Mouse (Mus musculus): ENCODE data around the gene Prcc. TPM values are rescaled to one million over a fixed set of nuclear protein-coding genes. Genes with fewer than 3 reads are reported as not detected.
A peak's percentile ranks its signal among the peaks of the same experiment; 100 is the strongest.
"Not testable (repeated sequence)": the region's sequence is repeated elsewhere in the genome, so short reads cannot be mapped to it uniquely, and the experiment has no call there.

The Prcc gene
- polyA plus RNA-seq, 1 experiment from 2014 or later, result 15.6 TPM

DNA sequence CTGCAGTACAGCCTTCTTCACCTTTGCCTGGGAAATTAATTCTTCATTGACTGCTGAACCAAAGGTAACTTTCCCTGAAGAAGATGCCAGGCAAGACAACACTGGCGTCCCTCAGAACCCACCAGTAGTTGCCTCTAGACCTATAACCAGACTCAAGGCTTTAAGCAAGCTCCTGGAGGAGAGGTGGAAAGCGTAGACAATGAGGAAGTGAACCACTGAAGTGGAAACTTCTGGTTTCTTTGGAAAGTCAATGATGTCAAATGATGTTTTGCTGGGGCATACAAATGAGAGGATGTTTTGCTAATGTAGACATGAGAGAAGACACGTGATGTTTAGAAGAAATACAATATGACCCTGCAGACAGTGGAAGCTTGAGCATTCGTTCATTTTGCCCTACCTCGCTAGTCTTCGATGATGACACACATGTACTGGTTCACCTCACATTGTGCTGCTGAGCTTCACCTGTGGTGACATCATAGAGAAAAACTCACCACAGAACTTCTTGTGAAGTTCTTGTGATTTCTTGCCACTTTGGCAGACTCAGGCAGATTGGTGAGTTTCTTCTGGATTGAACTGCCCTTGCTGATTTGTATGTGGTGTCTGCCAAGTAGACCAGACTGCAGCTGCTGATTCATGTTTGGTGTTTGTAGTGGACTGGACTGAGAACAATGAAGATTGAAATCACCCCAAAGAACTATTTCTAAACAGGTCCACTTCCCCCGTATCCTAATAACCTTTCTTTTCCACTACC is 53.1 kb downstream of the Prcc start:
- Histone ChIP-seq H3K27me3 (no peaks in the 10 kb centered on the region), H3K4me3 (replicated peaks) (no peak overlapping the region), H3K9ac (replicated peaks) (no peak overlapping the region), H3K9me3 (no peaks in the 10 kb centered on the region), H3K4me1 (replicated peaks) (no peaks in the 10 kb centered on the region), H3K27ac (no peak overlapping the region), H3K4me2 (replicated peaks) (no peak overlapping the region), H3K36me3 (no peaks in the 10 kb centered on the region)
- 86% methylated on average over 7 of the region's 7 CpGs for WGBS
- ATAC-seq, result no peak

- Histone ChIP-seq H3K4me1 (replicated peaks) (no peaks in the 10 kb centered on the region), H3K36me3 (no peaks in the 10 kb centered on the region), H3K9me3 (no peaks in the 10 kb centered on the region), H3K27ac (no peak overlapping the region), H3K4me3 (replicated peaks) (no peak overlapping the region), H3K27me3 (no peaks in the 10 kb centered on the region), H3K9ac (replicated peaks) (no peak overlapping the region), H3K4me2 (replicated peaks) (no peak overlapping the region)
- ATAC-seq, result no peak
- WGBS, result 63% methylated on average over 10 of the region's 10 CpGs
Measured at GRCm38 (mm10) chr3:87829025-87829424, 56.4 kb downstream of the Prcc start.

DNA sequence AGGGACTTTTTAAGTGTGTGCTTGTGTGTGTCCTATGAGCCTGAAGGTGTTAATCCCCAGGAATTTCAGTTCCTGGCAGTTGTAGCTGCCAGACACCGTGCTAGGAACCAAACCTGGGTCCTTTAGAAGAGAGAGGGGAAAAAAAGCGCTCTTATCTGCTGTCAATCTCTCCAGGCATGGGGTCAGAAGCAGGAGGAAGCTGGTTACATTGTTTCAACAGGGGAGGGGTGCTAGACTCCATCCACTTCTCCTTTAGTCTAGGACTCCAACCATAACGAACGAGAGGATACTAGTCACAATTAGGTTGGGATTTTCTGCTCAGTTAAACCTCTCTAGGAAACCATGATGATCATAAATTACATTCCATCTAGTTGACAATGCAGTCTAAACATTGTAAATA is 57.0 kb downstream of the Prcc start:
- Histone ChIP-seq H3K9ac (replicated peaks) (no peak overlapping the region), H3K4me3 (replicated peaks) (no peak overlapping the region), H3K36me3 (no peaks in the 10 kb centered on the region), H3K4me1 (replicated peaks) (no peaks in the 10 kb centered on the region), H3K27ac (no peak overlapping the region), H3K4me2 (replicated peaks) (no peak overlapping the region), H3K9me3 (no peaks in the 10 kb centered on the region), H3K27me3 (no peaks in the 10 kb centered on the region)
- WGBS, result 62% methylated on average over 4 of the region's 4 CpGs
- no peak for ATAC-seq

GRCm38 (mm10) chr3:87824206-87824605 is 61.2 kb downstream of the Prcc start, which contains the start of gene Pear1:
TSS of gene Pear1 (minus strand) at chr3:87824306.
- 92% methylated on average over 1 of the region's 1 CpGs for WGBS

DNA sequence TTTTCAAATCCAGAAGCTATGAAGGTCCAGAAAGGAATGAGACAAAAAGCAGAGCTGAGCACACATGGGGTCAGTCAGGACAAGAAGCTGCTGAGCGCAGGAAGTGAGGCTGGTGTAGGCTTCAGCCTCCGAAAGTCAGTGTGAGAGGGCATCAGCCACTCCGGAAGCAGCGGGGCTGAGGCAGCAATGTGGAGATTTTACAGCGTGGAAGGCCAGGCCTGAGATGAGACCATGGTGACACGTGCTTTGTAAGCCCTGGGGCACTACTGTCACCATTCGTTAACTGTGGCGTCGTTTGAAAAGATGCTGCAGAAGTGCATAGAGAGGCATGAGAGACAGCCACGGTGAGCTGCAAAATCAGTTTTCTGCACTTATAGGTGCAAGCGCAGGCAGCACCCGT is 67.2 kb downstream of the Prcc start:
- Histone ChIP-seq H3K4me3 (replicated peaks) (no peak overlapping the region), H3K27ac (no peak overlapping the region), H3K4me1 (replicated peaks) (peaks cover 7% of the 10 kb centered on the region; the same call in 1 of the 2 replicates), H3K4me2 (replicated peaks) (no peak overlapping the region), H3K9ac (replicated peaks) (no peak overlapping the region), H3K27me3 (peaks cover 27% of the 10 kb centered on the region), H3K9me3 (no peaks in the 10 kb centered on the region), H3K36me3 (no peaks in the 10 kb centered on the region)
- WGBS, result 56% methylated on average over 12 of the region's 12 CpGs
- ATAC-seq, result peak; percentile 46; the same call in 1 of the 2 replicates

More at GRCm38 (mm10) chr3:87824206-87824605, 61.2 kb downstream of the Prcc start, which contains the start of gene Pear1:
- not testable (repeated sequence) for H3K9me3 ChIP-seq; H3K9ac ChIP-seq (replicated peaks); H3K4me1 ChIP-seq (replicated peaks); H3K27me3 ChIP-seq; H3K4me3 ChIP-seq (replicated peaks); H3K27ac ChIP-seq; H3K36me3 ChIP-seq; H3K4me2 ChIP-seq (replicated peaks); ATAC-seq

DNA sequence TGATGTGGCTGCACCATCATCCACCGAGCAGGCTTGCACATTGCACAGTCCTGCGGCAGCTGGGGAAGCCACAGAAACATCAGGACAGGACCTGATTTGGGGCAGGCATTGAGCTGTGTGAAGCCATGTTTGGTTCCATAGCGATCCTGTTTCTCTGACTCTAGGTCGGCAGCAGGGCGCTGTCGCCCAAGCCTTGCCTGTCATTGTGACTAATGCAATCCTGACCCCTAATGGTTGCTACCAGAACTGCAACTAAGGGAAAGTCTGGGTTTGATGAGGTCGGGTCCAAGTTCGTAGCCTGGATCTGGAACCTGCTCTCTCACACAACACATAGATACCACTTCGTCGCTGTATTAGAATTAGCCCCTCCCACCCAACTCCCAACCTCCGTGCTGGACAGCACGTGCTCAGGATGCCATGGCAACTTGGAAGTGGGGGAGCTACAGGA is 68.7 kb downstream of the Prcc start:
- H3K4me1 ChIP-seq (replicated peaks), result peaks cover 7% of the 10 kb centered on the region; the same call in 1 of the 2 replicates
- ATAC-seq, result peak; percentile 47; the same call in 1 of the 2 replicates
- no peak overlapping the region for H3K27ac ChIP-seq
- H3K9me3 ChIP-seq, result no peaks in the 10 kb centered on the region
- no peak overlapping the region for H3K9ac ChIP-seq (replicated peaks)
- no peaks in the 10 kb centered on the region for H3K36me3 ChIP-seq
- H3K4me3 ChIP-seq (replicated peaks), result no peak overlapping the region
- peaks cover 35% of the 10 kb centered on the region for H3K27me3 ChIP-seq
- 8% methylated on average over 12 of the region's 12 CpGs for WGBS
- H3K4me2 ChIP-seq (replicated peaks), result peak overlapping the region; percentile 14; the same call in 1 of the 2 replicates

- H3K27me3 ChIP-seq, result peaks cover 40% of the 10 kb centered on the region
- peak; percentile 38; the same call in 1 of the 2 replicates for ATAC-seq
- WGBS, result 61% methylated on average over 6 of the region's 6 CpGs
Measured at GRCm38 (mm10) chr3:87816166-87816565, 69.2 kb downstream of the Prcc start.

DNA sequence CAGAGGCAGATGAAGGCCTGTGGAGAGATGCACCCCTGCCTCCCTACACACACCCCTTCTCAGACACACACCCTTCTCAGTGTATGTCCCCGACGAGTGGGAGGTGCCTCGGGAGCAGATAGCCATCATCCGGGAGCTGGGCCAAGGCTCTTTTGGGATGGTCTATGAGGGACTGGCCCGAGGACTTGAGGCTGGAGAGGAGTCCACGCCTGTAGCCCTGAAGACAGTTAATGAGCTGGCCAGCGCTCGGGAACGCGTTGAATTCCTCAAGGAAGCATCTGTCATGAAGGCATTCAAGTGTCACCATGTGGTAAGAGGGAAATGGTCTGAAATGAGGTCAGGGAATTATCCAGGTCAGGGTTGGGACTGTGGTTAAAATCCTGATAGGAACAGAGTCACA is 72.5 kb downstream of the Prcc start:
- no peaks in the 10 kb centered on the region for H3K9me3 ChIP-seq
- ATAC-seq, result no peak
- H3K9ac ChIP-seq (replicated peaks), result no peak overlapping the region
- H3K4me3 ChIP-seq (replicated peaks), result no peak overlapping the region
- peaks cover 66% of the 10 kb centered on the region for H3K27me3 ChIP-seq
- H3K36me3 ChIP-seq, result no peaks in the 10 kb centered on the region
- H3K4me2 ChIP-seq (replicated peaks), result no peak overlapping the region
- WGBS, result 70% methylated on average over 10 of the region's 10 CpGs
- H3K27ac ChIP-seq, result no peak overlapping the region
- peaks cover 9% of the 10 kb centered on the region for H3K4me1 ChIP-seq (replicated peaks)

More at GRCm38 (mm10) chr3:87816166-87816565, 69.2 kb downstream of the Prcc start:
- H3K4me3 ChIP-seq (replicated peaks), result no peak overlapping the region
- peaks cover 7% of the 10 kb centered on the region; the same call in 1 of the 2 replicates for H3K4me1 ChIP-seq (replicated peaks)
- H3K27ac ChIP-seq, result no peak overlapping the region
- no peaks in the 10 kb centered on the region for H3K9me3 ChIP-seq
- no peaks in the 10 kb centered on the region for H3K36me3 ChIP-seq
- H3K9ac ChIP-seq (replicated peaks), result no peak overlapping the region
- no peak overlapping the region for H3K4me2 ChIP-seq (replicated peaks)

- no peak for ATAC-seq
- Histone ChIP-seq H3K4me1 (replicated peaks) (peaks cover 9% of the 10 kb centered on the region), H3K9me3 (no peaks in the 10 kb centered on the region), H3K9ac (replicated peaks) (no peak overlapping the region), H3K27ac (no peak overlapping the region), H3K4me3 (replicated peaks) (no peak overlapping the region), H3K36me3 (no peaks in the 10 kb centered on the region), H3K27me3 (peaks cover 67% of the 10 kb centered on the region), H3K4me2 (replicated peaks) (no peak overlapping the region)
- 79% methylated on average over 4 of the region's 4 CpGs for WGBS
Measured at GRCm38 (mm10) chr3:87812413-87812812, 73.0 kb downstream of the Prcc start.

DNA sequence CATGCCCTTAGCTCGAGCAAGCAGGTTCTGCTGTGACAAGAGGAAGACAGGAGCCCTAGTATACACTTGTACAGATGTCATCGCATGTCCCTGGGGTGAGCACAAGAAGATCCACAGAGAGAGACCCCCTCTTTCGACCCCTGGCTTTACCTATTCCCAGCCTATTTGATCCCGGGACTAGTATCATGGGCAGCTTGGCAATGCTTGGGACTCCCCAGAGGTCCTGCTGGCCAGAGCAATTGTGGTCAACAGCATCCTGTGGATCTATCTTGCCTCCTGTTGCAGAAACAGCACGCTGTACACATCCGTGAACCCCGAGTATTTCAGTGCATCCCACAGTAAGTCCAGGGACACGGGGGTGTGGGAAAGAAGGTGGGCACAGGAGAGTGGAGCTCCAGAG is 74.1 kb downstream of the Prcc start:
- H3K27me3 ChIP-seq, result peaks cover 72% of the 10 kb centered on the region
- H3K36me3 ChIP-seq, result no peaks in the 10 kb centered on the region
- no peak overlapping the region for H3K4me3 ChIP-seq (replicated peaks)
- no peaks in the 10 kb centered on the region for H3K9me3 ChIP-seq
- 86% methylated on average over 8 of the region's 8 CpGs for WGBS
- ATAC-seq, result no peak
- no peak overlapping the region for H3K4me2 ChIP-seq (replicated peaks)
- H3K4me1 ChIP-seq (replicated peaks), result peaks cover 9% of the 10 kb centered on the region
- H3K9ac ChIP-seq (replicated peaks), result no peak overlapping the region
- no peak overlapping the region for H3K27ac ChIP-seq

DNA sequence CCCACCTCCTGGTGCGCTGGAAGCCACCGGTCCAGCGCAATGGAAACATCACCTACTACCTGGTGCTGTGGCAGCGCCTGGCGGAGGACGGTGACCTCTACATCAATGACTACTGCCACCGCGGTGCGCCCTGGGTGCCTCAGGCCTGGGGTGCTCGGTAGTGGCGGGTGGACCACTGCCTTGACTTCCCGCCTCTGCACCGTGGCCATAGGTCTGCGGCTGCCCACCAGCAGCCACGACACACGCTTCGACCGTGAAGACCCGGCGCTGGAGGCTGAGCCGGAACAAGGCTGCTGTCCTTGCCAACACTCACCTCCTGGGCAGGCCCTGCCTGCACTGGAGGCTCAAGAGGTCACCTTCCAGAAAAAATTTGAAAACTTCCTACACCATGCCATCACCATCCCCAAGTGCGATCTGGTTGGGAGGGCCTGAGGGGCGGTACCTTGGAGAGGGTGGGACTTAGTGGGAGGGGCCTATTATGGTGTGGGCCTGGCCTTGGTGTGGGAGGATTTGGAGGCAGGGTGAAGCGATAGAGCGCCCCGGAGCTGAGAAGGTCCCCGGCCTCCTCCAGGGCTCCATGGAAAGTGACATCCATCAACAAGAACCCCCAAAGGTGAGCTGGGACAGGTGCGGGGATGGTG is 76.0 kb downstream of the Prcc start:
- peak overlapping the region; percentile 14 for H3K4me3 ChIP-seq (replicated peaks)
- H3K4me1 ChIP-seq (replicated peaks), result peaks cover 9% of the 10 kb centered on the region
- H3K4me2 ChIP-seq (replicated peaks), result peak overlapping the region; percentile 41
- WGBS, result 3% methylated on average over 27 of the region's 28 CpGs
- peaks cover 79% of the 10 kb centered on the region for H3K27me3 ChIP-seq
- no peaks in the 10 kb centered on the region for H3K9me3 ChIP-seq
- ATAC-seq, result peak; percentile 63
- no peak overlapping the region for H3K27ac ChIP-seq
- H3K36me3 ChIP-seq, result no peaks in the 10 kb centered on the region
- no peak overlapping the region; the same call in 1 of the 2 replicates for H3K9ac ChIP-seq (replicated peaks)

Data from midbrain, embryonic 13.5 days (tissue).